Mouse (Mus musculus): ENCODE measurements around the gene Mb21d2. TPM values are rescaled to one million over a fixed set of nuclear protein-coding genes. Genes with fewer than 3 reads are reported as not detected.
A peak's percentile ranks its signal among the peaks of the same experiment; 100 is the strongest.

Mb21d2 gene
- 10 to 100 TPM in 1 of 2 experiments, 1 to 10 TPM in 1; 7.4 to 11.9 TPM for total RNA-seq (2021)

DNA sequence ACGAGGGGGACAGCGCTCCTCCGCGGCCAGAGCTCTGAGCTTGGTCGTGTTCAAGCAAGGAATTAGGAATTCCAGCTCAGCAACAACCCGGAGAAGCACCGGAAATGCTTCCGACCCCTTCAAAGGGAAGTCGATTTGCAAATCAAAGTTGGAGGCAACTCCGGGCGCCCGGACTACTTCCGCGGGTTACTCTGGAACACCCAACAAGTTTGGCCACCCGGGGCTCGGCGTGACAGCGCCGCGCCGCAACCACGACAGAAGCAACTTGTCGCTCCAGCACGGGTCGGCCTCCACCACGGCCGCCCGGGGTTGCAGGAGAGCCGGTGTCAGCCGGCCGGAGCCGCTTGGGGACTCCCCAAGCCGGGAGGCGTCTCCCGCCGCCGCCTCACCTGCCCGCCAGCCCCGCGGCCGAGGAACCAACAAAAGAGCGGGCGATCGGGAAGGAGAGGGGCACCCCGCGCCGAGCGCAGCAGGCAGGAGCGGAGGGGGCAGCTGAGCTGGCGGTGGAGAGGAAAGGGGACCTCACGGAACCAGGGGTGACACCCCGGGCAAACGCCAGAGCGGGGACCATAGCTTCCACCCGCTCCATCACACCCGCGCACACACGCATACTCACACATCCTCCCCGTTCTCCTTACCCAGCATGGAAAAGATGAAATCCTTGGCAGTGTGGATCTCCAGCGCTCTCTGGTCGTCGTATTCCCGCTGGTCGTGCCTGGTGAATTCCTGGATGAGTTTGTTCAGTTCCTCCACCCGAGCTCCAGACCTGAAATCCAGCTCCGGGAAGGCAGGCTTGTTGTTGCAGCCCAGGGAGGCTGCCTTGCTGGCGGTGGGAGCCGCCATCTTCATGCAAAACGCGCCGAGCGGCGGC is at the start of gene Mb21d2:
Gene Mb21d2 (minus strand): TSS at position 859 of the 871 bp plus-strand sequence.
- intact Hi-C loops (cut with DNase I) = loop anchor here (2.0 kb wide), 1 partner anchor 88 kb away; no protein-coding TSS in a partner anchor
- peak; percentile 63 to 76 for DNase-seq

DNA sequence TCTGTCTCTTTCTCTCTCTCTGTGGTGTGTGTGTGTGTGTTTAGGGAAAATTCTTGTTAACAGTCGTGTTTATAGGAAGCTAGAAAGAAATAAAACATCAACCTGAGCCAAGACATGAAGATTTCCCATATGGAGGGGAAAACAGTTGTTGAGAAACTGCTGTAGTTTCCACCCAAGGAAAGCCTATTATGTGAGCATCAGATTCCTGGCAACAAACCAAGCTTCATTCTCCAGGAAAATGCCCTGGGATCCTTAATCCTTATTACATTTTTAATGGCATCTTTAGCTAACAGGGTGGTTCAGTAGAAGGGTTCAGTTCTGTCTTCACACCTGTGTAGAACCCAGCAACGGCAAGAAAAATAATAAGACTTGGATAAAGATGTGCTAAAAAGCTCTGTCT is 36.8 kb upstream of the Mb21d2 start:
- intact Hi-C loops (cut with DNase I) = no loop called here
- DNase-seq = no peak

DNA sequence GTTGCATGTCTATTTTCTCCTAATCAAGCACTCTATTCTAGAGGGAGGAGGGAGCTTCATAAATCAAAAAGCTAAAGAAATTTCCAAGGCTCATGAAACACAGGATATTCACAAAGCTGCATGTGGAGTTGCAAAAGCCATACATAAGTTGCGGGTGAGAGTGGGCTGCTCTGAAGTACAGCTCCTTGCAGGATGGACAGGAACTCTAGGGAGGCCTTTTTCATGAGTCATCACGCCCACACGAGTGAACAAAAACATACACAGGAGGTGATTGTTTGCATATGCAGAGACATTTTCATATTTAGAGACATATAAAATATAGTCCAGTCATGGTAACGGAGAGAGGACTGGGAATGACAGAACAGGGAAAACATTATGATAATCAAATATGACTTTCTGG is 34.6 kb upstream of the Mb21d2 start:
- intact Hi-C loops (cut with DNase I) = no loop called here
- no peak for DNase-seq

DNA sequence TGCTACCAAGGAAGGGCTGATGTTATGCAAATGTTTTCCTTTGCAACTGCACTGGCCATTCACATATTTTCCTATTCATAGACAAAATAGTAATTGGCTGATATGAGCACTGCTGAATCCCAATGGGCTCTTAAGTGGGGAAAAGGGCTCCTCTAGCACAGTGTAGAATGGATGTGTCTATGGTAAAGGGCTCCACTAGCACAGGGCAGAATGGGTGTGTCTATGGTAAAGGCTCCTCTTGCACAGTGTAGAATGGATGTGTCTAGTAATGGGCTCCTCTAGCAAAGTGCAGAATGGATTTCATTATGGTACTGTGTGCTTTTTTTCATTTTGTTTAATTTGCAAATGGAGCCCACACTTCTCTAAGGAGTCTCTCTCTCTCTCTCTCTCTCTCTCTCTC is 33.5 kb upstream of the Mb21d2 start:
- intact Hi-C loops (cut with DNase I) = no loop called here
- DNase-seq = no peak

DNA sequence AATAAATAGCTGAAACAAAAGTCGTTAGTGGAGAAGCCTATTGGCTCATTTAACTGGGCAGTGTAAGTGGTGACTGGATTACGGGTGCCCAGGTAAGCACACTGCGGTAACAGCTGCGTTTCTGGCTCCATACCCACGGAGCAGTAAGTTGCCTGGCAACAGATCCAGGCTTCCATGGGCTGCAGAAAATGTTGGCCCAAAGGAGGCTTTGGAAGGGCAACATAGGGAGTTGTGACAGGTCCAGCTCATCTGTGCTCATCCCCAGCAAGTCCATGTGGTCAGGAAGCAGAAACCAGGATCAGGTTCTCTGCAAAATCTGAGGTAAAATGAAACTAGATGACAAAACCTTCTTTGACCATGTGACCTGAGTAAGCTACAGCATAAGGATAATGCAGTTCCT is 20.3 kb upstream of the Mb21d2 start:
- intact Hi-C loops (cut with DNase I) = no loop called here
- DNase-seq = no peak

DNA sequence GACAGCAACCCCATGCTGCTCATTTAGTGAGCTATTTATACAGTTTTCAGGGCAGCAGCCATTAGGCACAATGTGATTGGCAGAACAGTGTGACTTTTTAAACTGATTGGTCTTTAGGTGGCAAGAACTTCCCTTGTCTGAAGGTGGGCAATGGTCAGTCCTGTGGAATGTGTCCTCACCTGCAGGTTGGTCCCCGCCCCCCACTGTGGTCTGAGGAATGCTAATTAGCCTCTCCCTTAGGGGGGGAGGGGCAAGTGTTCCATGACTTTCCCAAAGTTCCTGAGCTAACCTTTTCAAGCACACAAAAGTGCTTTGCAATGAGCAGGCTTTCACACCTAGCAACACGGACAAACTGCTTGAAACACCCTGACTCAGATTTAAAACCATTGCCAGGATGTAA is 13.8 kb upstream of the Mb21d2 start:
- no peak for DNase-seq
- intact Hi-C loops (cut with DNase I) = loop anchor here (5.0 kb wide), 1 partner anchor 309 kb away; no protein-coding TSS in a partner anchor

DNA sequence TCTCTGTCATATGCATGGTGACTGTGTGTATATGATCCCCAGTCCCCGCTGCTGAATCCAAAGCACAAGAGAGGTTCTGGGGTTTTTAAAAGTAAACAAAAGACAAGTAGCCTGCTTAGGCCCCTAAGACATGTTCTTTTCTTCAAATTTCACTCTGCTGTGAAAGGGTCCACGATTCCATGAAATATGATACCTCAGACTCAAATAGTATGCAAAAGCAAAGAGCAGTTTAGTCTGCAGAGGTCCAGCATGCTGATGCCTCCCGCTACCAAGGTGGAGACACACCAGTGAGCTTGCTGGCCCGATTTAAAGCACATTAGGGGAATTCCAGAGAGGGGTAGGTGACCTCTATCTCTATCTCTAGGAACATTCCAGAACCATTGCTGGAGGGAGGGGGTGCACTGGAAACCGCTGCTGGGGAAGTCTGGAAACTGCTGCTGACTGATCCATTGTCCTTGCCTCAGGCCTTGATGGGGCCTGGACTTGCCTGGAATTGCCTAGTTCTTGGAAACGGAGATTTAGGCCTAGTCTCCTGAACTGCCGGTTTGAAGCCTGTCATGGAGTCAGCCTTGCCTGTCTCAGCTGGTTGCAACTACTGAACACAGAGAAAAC is 6.8 kb upstream of the Mb21d2 start:
- intact Hi-C loops (cut with DNase I) = no loop called here

DNA sequence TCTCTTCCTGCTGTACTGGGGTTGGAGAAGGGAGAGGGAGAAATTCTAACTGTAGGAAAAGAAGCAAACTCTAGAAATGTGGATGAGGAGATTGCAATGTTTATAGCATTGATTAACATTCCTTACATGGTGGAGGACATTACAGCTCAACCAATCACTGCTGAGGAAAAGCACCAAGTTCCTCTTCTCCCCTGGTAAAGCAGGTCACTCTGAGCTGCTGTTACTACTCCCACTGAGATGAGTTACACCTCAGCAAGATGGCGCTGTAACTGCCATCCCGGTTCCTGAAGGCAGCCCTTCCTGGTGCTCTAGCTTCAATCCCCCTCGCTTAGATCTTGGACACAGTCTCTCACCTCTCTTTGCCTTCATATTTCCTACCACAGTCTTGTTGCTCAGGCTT is 6.2 kb upstream of the Mb21d2 start:
- intact Hi-C loops (cut with DNase I) = no loop called here
- DNase-seq = no peak

More for the DNA sequence above, 6.8 kb upstream of the Mb21d2 start:
- no peak for DNase-seq

DNA sequence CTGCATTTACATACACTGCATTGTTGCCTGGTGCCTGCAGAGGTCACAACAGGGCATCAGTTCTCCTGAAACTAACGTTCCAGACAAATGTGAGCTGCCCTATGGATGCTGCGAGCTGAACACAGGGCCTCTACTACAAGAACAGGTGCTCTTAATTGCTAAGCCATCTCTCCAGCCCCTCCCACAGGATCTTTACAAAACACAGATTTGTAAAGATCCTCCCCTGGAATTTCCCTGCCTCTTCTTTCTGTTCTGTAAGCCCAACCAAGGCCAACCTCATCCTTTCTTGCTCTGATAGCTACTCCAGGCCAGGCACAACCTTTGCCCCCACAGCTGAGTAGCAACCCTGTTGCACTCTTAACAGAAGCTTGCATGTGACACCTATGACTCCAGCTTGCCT is 1.7 kb upstream of the Mb21d2 start:
- DNase-seq = no peak
- intact Hi-C loops (cut with DNase I) = loop anchor here (5.0 kb wide), 3 partner anchors 51 to 646 kb away; partner anchors contain the start of gene Opa1

DNA sequence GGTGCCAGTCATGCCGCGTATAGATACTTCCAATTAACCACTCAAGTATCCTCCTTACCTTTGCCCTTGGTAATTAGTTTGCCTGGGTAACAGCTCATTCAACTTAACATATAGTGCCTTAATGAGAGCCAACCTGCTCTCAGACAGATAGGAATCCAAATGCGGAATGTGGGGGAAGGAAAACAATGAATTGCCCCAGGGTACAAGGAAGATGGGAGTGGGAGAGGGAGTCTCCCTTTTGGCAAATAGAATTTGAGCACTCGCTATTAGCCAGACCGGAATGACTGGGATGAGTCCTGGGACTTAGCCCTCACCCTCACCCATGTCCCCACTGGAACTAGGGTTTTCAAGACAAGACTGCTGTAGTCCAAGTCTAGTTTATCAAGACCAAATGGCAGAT is 953 bp upstream of the Mb21d2 start:
- intact Hi-C loops (cut with DNase I) = loop anchor here (5.0 kb wide), 3 partner anchors 52 to 647 kb away; partner anchors contain the start of gene Opa1
- no peak for DNase-seq

DNA sequence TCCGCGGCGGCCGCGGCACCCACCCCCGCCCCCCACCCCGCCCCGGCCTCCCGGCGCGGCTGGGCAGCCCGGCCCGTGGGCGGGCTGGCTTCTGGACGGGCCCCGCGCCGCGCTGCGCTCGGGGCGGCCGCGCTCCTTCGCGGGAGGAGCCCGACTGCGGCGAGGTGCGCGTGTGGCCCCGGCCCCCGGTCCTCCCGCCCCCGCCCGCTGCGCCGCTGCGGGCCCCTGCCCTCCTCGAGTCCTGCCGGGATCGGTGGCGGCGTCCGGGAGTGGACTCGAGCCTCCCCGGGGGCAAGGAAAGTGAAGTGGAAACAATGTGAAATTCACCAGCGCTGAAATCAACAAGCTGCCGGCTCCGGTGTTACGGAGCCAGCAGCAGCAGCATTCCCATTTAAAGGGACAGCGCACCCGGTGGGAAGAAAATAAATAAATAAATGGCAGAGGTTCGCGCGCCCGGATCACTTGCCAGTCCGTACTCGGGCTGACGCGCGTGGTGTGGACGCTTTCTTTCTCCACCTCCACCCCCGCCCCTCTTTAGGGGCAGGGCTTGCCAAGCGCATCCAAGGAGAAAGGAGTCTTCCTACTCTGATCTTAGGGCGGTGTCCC is 316 bp upstream of the Mb21d2 start:
- DNase-seq = peak; percentile 78
- intact Hi-C loops (cut with DNase I) = loop anchor here (2.0 to 5.0 kb wide), 4 partner anchors 53 to 648 kb away; partner anchors contain the start of gene Opa1

DNA sequence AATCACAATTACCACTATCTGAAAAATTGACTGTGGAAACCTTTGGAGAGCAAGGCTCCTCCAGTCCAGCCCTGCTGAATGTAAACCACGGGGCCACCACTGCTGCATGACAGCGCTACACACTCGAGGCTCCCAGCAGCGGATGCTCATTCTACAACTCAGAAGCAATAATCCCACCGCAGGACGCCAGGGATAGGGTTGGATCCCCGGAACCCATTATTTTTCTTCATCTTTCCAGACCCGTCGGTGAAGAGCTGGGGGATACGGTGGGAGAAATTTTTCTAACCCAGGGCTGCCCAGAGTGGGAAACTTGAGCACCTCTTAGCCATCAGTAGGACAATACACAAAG is 1.0 kb downstream of the Mb21d2 start:
- intact Hi-C loops (cut with DNase I) = loop anchor here (2.0 kb wide), 1 partner anchor 88 kb away; no protein-coding TSS in a partner anchor
- peak in 1 of 2 experiments; percentile 56 for DNase-seq

DNA sequence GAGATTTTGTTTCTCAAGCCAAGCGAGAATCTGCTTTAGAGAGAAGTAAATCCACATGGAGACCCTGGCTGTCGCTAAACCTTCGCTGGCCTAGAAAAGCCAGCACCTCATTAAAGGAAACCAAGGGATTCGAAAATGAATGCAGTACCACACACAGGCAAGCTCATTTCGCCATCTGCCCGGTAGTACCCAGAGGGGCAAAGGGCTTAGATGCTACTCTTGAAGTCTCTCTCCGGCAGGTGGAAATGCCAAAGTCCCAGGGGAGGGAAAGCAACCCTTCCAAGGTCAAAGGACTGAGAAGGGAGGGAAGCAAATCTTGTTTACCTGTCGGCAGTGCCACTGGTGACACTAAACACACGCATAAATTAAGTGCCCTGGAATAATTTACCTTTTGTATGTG is 2.1 kb downstream of the Mb21d2 start:
- intact Hi-C loops (cut with DNase I) = no loop called here
- no peak for DNase-seq

DNA sequence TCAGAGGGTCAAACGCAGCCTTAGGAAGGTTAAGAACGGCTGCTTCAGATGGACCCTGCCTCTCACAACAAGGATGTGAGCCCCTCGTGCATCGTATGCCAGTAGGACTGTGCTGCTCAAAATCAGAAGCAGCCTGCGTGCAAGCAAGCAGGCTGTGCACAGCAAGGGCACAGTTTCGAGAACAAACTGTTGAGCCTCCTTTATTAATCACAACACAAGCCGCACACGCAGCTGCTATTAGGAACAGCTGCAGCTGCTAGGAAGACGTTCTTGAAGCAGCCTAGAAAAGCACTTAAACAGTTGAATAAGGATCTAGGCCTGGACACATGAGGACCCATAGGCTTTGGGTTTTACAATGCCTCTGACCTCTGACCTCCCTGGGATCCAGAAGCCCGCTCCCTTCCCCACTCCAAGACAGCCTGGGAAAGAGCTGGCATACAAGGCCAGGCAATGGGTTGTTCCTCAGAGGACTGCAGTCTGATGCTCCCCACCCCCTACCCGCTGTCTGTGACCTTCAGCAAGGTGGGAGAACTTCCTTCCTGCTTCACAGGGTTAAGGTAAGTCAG is 10.1 kb downstream of the Mb21d2 start:
- no peak for DNase-seq
- intact Hi-C loops (cut with DNase I) = no loop called here

DNA sequence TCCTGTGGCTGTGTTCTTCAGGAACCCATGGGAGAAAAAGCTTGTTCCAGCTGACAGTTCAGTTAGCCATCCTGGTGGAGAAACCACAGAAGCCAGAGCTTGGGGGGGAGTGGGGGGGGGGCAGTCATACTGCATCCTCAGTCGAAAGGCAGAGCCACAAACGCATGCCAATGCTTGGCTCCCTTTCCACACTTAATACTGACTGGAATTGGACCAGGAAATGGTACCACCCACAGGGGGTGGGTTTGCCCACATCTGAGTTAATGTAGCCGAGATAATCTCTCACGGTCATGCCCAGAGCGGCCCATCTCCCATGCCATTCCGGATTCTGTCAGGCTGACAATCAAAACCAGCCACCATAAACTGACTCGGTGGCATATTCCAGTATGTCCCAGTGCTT is 14.1 kb downstream of the Mb21d2 start:
- intact Hi-C loops (cut with DNase I) = no loop called here
- DNase-seq = no peak

DNA sequence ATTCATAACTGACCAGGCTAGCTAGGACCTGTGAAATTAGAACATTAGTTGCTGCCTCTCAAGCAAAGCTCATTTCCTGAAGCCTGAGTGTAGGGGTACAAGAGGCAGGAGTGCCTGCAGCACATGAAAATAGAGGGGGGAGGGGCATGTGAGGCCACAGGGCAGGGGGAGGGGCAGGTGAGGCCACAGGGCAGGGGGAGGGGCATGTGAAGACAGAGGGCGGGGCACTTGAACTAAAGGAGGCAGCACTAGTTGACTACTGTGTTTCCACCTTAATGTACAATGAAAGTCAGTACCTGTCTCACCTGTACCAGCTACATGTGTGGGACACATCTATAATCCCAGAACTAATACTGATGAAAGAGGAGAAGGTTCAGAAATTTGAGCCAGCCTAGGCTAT is 14.8 kb downstream of the Mb21d2 start:
- DNase-seq = no peak
- intact Hi-C loops (cut with DNase I) = no loop called here

DNA sequence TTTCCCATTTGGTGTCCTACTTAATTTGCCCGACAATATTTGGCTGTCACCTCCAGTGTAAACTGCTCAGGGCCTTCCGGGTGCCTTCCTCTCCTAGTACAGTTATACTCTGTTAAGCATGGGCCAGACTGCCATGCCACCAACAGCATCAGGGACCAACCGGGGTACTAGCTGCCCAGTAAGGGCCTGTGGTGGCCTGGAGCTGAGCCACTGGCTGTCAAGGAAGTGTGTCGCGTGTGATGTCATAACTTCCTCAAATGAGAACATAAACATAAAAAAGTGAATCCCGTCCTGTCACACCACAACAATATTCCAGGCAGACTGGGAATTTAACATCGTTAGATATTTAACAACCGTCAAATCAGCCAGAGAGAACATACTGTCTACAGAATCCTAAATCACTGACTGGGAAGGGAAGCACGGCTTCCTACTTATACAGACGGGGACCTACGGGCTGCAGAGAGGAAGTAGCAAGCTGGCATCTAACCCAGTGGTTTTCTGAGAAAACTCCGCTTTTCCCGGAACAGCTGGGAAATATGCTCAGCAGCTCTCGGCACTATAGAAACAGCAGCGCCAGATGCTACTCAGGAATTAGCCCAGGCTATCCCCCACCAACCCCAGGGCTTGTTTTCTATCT is 17.9 kb downstream of the Mb21d2 start:
- DNase-seq = no peak
- intact Hi-C loops (cut with DNase I) = no loop called here

DNA sequence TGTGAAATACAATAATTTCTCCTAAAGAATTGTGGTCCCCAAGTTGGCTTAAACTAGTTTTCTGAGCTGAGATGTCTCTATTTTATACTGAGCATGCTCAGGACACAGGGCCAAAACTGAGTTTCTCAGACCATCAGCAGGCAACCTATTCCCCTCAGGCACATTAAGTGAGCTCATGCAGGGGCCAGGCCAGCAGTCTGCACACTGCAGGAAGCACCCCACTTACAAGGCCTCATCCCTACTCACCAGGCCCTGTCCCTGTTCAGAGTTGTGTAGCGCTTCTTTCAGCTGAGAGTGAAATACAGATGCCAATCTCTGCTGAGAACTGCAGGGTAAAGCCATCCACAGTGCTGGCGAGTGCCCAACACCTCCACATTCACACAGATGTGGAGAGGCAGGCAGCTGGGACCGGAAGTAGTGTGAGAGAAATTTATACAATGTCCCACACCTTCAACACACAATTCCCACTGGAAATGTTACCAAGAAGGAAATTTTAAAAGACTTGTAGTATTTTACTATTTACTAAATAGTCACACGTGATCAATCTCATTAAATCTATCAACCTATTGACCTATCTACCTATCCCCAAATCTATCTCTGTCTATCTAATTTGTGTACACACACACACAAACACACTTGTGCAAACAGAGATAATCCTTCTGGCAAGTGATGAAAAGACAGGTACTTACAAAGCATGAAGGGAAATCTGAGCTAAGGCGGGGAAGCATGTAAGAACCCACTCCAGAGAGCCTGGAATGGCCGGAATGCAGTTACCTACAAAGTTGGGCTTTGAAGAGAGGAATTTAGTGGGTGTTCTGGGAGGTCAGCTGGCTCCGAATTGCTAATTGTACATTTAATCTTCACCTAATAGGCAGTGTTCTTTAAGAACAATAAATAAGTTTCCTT is 22.9 kb downstream of the Mb21d2 start:
- intact Hi-C loops (cut with DNase I) = no loop called here
- DNase-seq = no peak

DNA sequence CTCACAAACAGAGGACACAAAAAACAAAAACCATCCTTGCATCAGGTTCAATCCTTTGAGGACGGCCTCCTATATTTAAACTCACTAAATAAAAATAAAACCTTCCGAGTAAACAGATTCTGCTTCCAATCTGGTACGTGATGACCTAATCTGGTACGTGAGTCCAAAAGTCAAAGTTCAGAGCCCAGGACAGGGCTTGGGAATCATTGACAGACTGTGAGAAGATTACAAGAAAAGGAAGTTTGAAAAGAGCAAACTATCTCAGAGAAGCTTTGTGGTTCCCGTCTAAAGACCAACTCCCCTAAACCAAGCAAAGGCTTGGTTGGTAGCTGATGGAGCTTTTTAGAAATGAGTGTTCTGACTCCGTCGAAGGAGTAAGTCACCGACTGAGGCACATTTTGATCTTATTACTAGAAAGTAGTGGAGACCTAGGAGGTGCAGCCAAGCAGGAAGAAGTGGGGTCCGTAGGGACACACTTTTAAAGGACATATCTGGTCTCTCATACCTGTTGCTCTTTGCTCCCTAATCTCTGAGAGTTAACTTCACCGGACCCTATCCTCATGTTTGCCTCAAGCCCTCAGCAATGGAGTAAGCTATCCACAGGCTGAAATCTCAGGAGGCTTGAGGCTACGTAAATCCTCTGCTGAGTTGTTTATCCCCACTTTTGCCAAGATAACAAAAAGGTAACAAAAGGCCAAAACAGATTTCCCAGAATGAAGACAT is 23.7 kb downstream of the Mb21d2 start:
- no peak for DNase-seq
- intact Hi-C loops (cut with DNase I) = no loop called here

Data from heart, postnatal 10 days (tissue).